Mouse (Mus musculus) splenic B cell, adult 2 months (primary cell): ENCODE results near the gene Krtap12-1.
"Not testable (repeated sequence)": the region's sequence is repeated elsewhere in the genome, so short reads cannot be mapped to it uniquely, and the experiment has no call there.

Experiments
- DNase-seq: peaks from one replicate; pipeline ENCODE4 v3.0.0-alpha.2; 2011; ENCODE audit warnings: low read depth, low spot score
- H3K27me3 ChIP-seq: 2 replicates; pipeline ENCODE4 v1.6.1; 2012; ENCODE audit warnings: mild to moderate bottlenecking, low read length, moderate library complexity, mixed read lengths; ENCODE audit not compliant: control insufficient read depth, poor library complexity, insufficient read depth, severe bottlenecking
- H3K36me3 ChIP-seq: 2 replicates; pipeline ENCODE4 v1.6.1; 2012; ENCODE audit warnings: mild to moderate bottlenecking, low read length, moderate library complexity, mixed read lengths; ENCODE audit not compliant: control insufficient read depth, poor library complexity, insufficient read depth, severe bottlenecking

Krtap12-1 gene

GRCm38 (mm10) chr10:77715507-77715906 is 4.9 kb upstream of the Krtap12-1 start, which contains the start of gene Gm10142:
Gm10142 (plus strand) TSS chr10:77715807.
- DNase-seq, result no peak
- H3K36me3 ChIP-seq, result no peaks in the 10 kb centered on the region
- H3K27me3 ChIP-seq, result no peaks in the 10 kb centered on the region

- no peaks in the 10 kb centered on the region for H3K27me3 ChIP-seq
- H3K36me3 ChIP-seq, result no peaks in the 10 kb centered on the region
- DNase-seq, result no peak
These were observed 4.5 kb downstream of the Krtap12-1 start for GRCm38 (mm10) chr10:77724855-77725254.

GRCm38 (mm10) chr10:77726186-77726585 is 5.8 kb downstream of the Krtap12-1 start, which contains the start of gene Gm10100:
Gm10100 (plus strand) TSS chr10:77726486.
- no peak for DNase-seq
- no peaks in the 10 kb centered on the region for H3K27me3 ChIP-seq
- H3K36me3 ChIP-seq, result no peaks in the 10 kb centered on the region

GRCm38 (mm10) chr10:77728280-77728679 is 7.9 kb downstream of the Krtap12-1 start:
- no peak for DNase-seq
- Histone ChIP-seq H3K27me3 (no peaks in the 10 kb centered on the region), H3K36me3 (no peaks in the 10 kb centered on the region)

- peak; percentile 26 for DNase-seq
- Histone ChIP-seq H3K36me3 (no peaks in the 10 kb centered on the region), H3K27me3 (no peaks in the 10 kb centered on the region)
These were observed 8.8 kb downstream of the Krtap12-1 start for GRCm38 (mm10) chr10:77729241-77729640.

- Histone ChIP-seq H3K36me3 (no peaks in the 10 kb centered on the region), H3K27me3 (no peaks in the 10 kb centered on the region)
- DNase-seq, result no peak
These were observed 15.5 kb downstream of the Krtap12-1 start for GRCm38 (mm10) chr10:77735928-77736327.

- no peaks in the 10 kb centered on the region for H3K27me3 ChIP-seq
- no peaks in the 10 kb centered on the region for H3K36me3 ChIP-seq
- DNase-seq, result no peak
These were observed 18.5 kb downstream of the Krtap12-1 start for GRCm38 (mm10) chr10:77738929-77739328.

- not testable (repeated sequence) for H3K27me3 ChIP-seq, H3K36me3 ChIP-seq, DNase-seq
These were observed 21.7 kb downstream of the Krtap12-1 start, which contains the start of gene Gm18596 for GRCm38 (mm10) chr10:77741924-77742688. Gm18596 (minus strand) TSS chr10:77742638.

- not testable (repeated sequence) for H3K27me3 ChIP-seq, H3K36me3 ChIP-seq, DNase-seq
These were observed 30.3 kb downstream of the Krtap12-1 start for GRCm38 (mm10) chr10:77750686-77751085.

GRCm38 (mm10) chr10:77751254-77751653 is 30.9 kb downstream of the Krtap12-1 start, which contains the start of gene Gm9736:
Gm9736 (minus strand) TSS chr10:77751354.
- not testable (repeated sequence) for H3K27me3 ChIP-seq, H3K36me3 ChIP-seq, DNase-seq

- not testable (repeated sequence) for H3K27me3 ChIP-seq, H3K36me3 ChIP-seq
- DNase-seq, result peak; percentile 15
These were observed 31.9 kb downstream of the Krtap12-1 start for GRCm38 (mm10) chr10:77752312-77752711.

- no peaks in the 10 kb centered on the region for H3K27me3 ChIP-seq
- no peaks in the 10 kb centered on the region for H3K36me3 ChIP-seq
- DNase-seq, result peak; percentile 13
These were observed 33.0 kb downstream of the Krtap12-1 start for GRCm38 (mm10) chr10:77753448-77753847.

GRCm38 (mm10) chr10:77759582-77759981 is 39.2 kb downstream of the Krtap12-1 start, which contains the start of gene Gm3233:
Gm3233 (minus strand) TSS chr10:77759682.
- not testable (repeated sequence) for H3K27me3 ChIP-seq, DNase-seq, H3K36me3 ChIP-seq

- no peak for DNase-seq
- no peaks in the 10 kb centered on the region for H3K36me3 ChIP-seq
- no peaks in the 10 kb centered on the region for H3K27me3 ChIP-seq
These were observed 49.3 kb downstream of the Krtap12-1 start for GRCm38 (mm10) chr10:77769727-77770126.
